Mouse (Mus musculus) embryonic facial prominence, embryonic 12.5 days (tissue): Measurements from ENCODE around the gene Galnt13. TPM values are rescaled to one million over a fixed set of nuclear protein-coding genes. Genes with fewer than 3 reads are reported as not detected.

Source experiments
- ATAC-seq: fragments of 200-750 bp; cut with Nextera tagmentation; 2 replicates; pipeline ENCODE4 v1.8.0; 2017; ENCODE audit not compliant: insufficient number of reproducible peaks, insufficient read depth, low FRiP score, low TSS enrichment
- H3K27ac ChIP-seq: fragments of 300-500 bp; sonication (generic); 2 replicates; pipeline ENCODE4 v1.5.1; 2016; ENCODE audit warnings: mild to moderate bottlenecking
- H3K27me3 ChIP-seq: fragments of 300-500 bp; sonication (generic); 2 replicates; pipeline ENCODE4 v1.6.1; 2016; ENCODE audit warnings: mild to moderate bottlenecking, moderate library complexity
- H3K36me3 ChIP-seq: fragments of 300-500 bp; sonication (generic); 2 replicates; pipeline ENCODE4 v1.6.1; 2016; ENCODE audit warnings: mild to moderate bottlenecking
- H3K4me1 ChIP-seq: fragments of 300-500 bp; sonication (generic); 2 replicates; pipeline ENCODE4 v1.6.1; 2016
- H3K4me2 ChIP-seq: fragments of 300-500 bp; sonication (generic); replicated peaks from 2 replicates; pipeline ENCODE4 v1.6.1; 2016; ENCODE audit warnings: mild to moderate bottlenecking, moderate library complexity
- H3K4me3 ChIP-seq: fragments of 300-500 bp; sonication (generic); 2 replicates; pipeline ENCODE4 v1.5.1; 2016; ENCODE audit warnings: mild to moderate bottlenecking
- H3K9ac ChIP-seq: fragments of 300-500 bp; sonication (generic); 2 replicates; pipeline ENCODE4 v1.6.1; 2016; ENCODE audit warnings: mild to moderate bottlenecking, moderate library complexity
- H3K9me3 ChIP-seq: fragments of 300-500 bp; sonication (generic); 2 replicates; pipeline ENCODE4 v1.6.1; 2016; ENCODE audit warnings: mild to moderate bottlenecking, moderate library complexity
- WGBS: fragments of 180-500 bp; shearing (Covaris S2); methylation state at CpG from one replicate; pipeline ENCODE4 v1.1.7; 2016; 5-methylcytosine and 5-hydroxymethylcytosine counted together
- polyA plus RNA-seq: library from polyadenylated mRNA; unstranded; fragments of >200 nt; fragmentation: Nextera tagmentation; extraction: Ambion mirVana; gene quantifications from 2 replicates; pipeline ENCODE4 v1.2.1, GENCODE M21; 2016

The Galnt13 gene
- polyA plus RNA-seq, 1 experiment from 2014 or later: 2.6 TPM

DNA sequence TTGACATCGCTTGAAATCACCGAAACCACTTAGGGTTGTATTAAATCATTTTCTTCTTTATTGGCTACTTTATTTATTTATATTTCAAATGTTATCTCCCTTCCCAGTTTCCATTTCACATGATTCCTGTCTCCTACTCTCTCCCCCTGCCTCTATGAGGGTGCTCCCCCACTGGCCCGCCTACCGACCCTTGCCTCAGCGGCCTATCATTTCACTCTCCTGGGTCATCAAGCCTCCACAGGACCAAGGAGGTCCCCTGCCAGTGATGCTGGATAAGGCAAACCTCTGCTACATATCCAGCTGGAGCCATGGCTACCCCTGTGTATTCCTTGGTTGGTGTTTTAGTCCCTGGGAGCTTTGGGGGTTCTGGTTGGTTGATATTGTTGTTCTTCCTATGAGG, 667.4 kb downstream of the Galnt13 start:
- Histone ChIP-seq H3K9me3 (no peaks in the 10 kb centered on the region), H3K4me3 (no peak overlapping the region), H3K27me3 (no peaks in the 10 kb centered on the region), H3K27ac (no peak overlapping the region), H3K9ac (no peak overlapping the region), H3K36me3 (no peaks in the 10 kb centered on the region), H3K4me1 (no peaks in the 10 kb centered on the region), H3K4me2 (no peak overlapping the region)
- ATAC-seq: no peak
- WGBS: 94% methylated on average over 5 of the region's 5 CpGs

- Histone ChIP-seq H3K4me2 (no peak overlapping the region), H3K36me3 (no peaks in the 10 kb centered on the region), H3K27me3 (no peaks in the 10 kb centered on the region), H3K9me3 (no peaks in the 10 kb centered on the region), H3K9ac (no peak overlapping the region), H3K4me1 (no peaks in the 10 kb centered on the region), H3K27ac (no peak overlapping the region), H3K4me3 (no peak overlapping the region)
- 75% methylated on average over 3 of the region's 3 CpGs for WGBS
- ATAC-seq: no peak
These were observed 671.7 kb downstream of the Galnt13 start for GRCm38 (mm10) chr2:55107828-55108227.

DNA sequence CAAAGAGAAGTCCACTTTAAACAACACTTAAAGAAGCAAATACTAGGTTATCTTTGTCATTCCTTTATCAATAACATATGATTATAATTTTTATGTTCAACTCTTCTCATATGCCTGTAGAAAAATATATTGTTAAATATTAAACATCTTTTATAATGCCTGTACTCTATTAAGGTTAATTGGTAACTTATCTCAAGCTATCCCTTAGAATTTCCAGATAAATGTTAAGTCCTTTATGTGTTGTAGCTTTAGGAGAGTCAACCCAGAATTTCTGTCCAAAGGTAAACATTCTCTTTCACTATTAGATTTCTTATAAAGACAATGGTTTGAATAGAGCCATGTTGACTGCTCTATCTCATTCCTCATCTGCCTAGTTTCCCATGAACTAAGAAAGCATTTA, 717.0 kb downstream of the Galnt13 start:
- no peak for ATAC-seq
- H3K9me3 ChIP-seq: no peaks in the 10 kb centered on the region
- H3K36me3 ChIP-seq: no peaks in the 10 kb centered on the region
- no peaks in the 10 kb centered on the region for H3K4me1 ChIP-seq
- no peak overlapping the region for H3K4me3 ChIP-seq
- H3K27ac ChIP-seq: no peak overlapping the region
- no peak overlapping the region for H3K4me2 ChIP-seq
- no peaks in the 10 kb centered on the region for H3K27me3 ChIP-seq
- no peak overlapping the region for H3K9ac ChIP-seq

DNA sequence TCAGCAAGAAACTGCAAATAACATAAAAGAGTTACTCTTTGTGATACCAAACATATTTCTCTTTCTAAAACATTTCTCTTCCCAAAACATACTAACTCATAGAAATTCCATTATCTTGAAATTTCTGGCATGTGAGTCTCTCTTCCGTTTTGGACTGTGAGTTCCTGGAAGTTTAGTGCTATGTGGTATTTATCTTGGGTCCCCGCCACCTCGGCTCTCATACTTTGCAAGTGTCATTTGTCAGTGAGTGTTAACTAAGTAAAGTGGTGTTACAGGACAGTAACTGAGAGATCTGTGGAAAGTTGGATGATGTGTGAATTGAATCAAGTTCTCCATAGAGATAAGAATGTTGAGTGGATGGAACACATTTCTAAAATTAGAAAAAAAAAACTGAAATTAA, 728.7 kb downstream of the Galnt13 start:
- H3K4me2 ChIP-seq: no peak overlapping the region
- H3K4me3 ChIP-seq: no peak overlapping the region
- H3K27ac ChIP-seq: no peak overlapping the region
- no peaks in the 10 kb centered on the region for H3K4me1 ChIP-seq
- WGBS: 73% methylated on average over 3 of the region's 3 CpGs
- H3K9ac ChIP-seq: no peak overlapping the region
- no peaks in the 10 kb centered on the region for H3K9me3 ChIP-seq
- ATAC-seq: no peak
- H3K36me3 ChIP-seq: no peaks in the 10 kb centered on the region
- no peaks in the 10 kb centered on the region for H3K27me3 ChIP-seq
